Mouse (Mus musculus) forelimb bud, embryonic 11.5 days (tissue): Measurements from ENCODE around the gene M1ap.
A peak's percentile ranks its signal among the peaks of the same experiment; 100 is the strongest.

ENCODE experiments used
- DNase-seq: peaks from one replicate; pipeline ENCODE4 v3.0.0-alpha.2; 2012; ENCODE audit warnings: low read depth, low spot score

M1ap gene

GRCm38 (mm10) chr6:82934616-82935230 is 12.0 kb upstream of the M1ap start:
- DNase-seq, result no peak

DNA sequence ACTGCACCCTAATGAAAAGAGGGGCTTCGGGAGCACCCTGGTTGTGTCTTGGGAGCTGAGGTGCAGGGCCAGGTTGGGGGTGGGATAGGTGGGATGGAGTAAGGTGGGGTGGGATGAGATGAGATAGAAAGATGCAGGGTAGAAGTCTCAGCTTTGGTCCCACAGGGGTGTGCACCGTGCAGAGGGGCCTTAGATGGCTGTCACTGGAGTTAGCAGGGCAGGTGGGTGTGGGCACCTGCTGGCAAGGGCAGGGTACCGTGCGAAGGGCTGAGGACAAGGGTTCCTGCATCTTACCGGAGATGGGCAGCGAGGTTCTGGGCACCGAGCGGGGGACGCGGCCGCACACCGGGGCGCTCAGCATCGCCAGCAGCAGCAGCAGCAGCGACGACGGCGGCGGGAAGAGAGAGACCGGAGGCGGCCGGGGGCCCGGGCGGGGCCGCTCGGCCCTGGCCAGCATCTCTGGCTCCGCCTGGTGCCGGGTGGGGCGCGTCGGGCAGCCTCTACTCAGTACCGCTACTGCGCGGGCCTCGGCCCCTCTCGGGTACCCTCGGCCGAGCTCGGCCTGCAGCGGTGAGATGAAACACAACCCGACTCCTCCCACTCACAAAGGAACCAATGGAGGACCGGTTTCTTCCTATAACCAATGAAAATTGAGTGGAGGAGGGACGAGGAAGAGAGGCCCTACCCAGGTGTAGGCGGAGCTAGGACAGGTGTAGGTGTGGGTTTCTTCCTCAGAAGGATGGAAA is 7.4 kb upstream of the M1ap start, which contains the start of gene Sema4f:
Sema4f (minus strand) TSS at position 603 of the 746 bp plus-strand sequence.
- peak; percentile 80 for DNase-seq

DNA sequence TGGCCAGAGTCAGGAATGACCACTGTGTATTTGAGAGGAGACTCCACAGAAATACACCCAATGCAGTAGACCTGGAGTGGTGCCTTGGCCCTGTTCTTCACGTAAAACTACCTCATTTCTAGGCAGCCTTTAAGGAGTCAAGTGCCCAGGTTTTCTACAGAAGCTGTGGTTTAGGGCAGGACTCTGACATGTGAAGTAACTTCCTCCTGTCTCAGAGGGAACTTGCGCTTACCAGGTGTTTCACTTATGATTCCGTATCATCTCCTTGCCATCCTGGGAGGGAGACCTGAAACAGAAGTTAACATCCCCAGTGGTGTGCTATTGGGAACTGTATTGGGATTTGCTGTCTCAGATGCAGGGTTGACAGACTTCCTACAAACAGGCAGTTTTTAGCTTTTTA is 5.9 kb upstream of the M1ap start:
- DNase-seq, result no peak

DNA sequence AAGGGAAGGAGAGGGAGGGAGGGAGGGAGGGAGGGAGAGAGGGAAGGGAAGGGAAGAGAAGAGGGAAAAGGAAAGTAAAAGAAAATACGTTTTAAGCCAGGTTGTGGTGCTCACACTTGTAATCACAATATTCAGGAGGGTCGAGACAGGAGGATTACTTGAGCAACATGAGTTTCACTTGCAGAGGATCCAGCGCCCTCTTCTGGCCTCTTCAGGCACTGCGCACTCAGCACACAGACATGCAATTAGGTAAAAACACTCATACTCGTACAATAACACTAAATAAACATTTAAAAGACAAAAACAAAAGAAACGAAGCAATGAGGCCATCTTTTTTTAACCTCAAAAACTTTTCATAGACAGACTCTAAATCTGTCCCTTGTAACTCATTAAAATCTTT is 952 bp upstream of the M1ap start:
- DNase-seq, result peak; percentile 16

GRCm38 (mm10) chr6:82956553-82957251 is 10.0 kb downstream of the M1ap start:
- DNase-seq, result peak; percentile 26

GRCm38 (mm10) chr6:82961664-82962063 is 15.0 kb downstream of the M1ap start:
- no peak for DNase-seq

DNA sequence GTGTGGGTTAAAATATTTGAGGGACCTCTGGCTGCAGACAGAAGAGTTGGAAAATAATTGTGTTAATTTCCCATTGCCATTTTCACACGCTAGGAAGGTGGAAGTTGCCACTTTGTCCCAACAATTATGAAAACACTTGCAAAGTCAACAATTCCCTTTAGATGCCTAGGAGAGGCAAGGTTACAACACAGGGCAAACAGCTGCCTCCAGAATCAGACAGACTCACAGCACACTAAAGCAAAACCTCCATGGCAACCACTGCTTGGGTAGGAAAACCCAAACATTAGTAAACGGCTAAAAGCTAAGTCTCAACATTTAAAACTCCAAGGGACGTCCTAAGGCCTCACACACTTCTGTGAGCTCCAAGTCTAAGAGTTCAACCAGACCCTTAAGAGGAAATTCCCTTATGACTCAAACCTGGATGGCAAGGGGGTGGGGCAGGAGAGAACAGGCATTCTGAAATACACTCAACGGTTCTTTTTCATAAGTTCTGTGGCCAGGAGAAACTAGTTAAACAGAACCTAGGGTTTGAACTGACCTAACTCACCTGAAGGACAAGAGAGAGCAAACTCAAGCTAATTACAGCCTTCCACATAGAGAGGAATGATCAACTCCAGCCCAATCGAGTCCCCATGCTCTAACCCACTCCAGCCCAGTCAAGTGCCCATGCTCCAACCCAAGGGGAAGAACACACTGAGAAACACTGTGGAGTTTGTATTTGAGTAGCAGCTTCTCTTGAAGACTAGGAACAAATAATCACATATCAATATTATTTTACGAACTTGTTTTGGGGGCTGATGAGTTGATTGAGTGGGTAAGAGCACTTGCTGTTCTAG is 22.8 kb downstream of the M1ap start:
- no peak for DNase-seq

DNA sequence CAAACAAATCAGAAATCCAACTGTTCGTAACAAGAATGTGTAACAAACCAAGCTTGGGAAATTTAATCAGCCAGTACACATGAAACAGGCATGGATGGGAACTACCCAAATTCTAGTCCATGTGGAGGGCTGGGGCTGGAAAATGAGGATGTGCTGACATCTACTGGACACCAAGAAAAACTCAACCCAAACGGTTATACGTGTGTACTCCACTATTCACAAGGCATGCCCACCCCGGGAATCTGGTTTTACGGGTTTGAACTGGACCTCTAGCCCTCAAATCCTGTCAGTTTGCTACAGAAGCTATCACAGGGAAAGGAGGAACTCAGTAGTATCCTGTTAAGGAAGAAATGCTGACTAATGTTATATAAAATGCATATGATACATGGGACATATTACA is 24.3 kb downstream of the M1ap start:
- DNase-seq, result peak; percentile 77

GRCm38 (mm10) chr6:82987411-82987971 is 40.8 kb downstream of the M1ap start:
- peak; percentile 91 for DNase-seq

- DNase-seq, result no peak
Measured at GRCm38 (mm10) chr6:82993696-82994095, 47.0 kb downstream of the M1ap start.

GRCm38 (mm10) chr6:82994372-82994771 is 47.7 kb downstream of the M1ap start:
- DNase-seq, result no peak

DNA sequence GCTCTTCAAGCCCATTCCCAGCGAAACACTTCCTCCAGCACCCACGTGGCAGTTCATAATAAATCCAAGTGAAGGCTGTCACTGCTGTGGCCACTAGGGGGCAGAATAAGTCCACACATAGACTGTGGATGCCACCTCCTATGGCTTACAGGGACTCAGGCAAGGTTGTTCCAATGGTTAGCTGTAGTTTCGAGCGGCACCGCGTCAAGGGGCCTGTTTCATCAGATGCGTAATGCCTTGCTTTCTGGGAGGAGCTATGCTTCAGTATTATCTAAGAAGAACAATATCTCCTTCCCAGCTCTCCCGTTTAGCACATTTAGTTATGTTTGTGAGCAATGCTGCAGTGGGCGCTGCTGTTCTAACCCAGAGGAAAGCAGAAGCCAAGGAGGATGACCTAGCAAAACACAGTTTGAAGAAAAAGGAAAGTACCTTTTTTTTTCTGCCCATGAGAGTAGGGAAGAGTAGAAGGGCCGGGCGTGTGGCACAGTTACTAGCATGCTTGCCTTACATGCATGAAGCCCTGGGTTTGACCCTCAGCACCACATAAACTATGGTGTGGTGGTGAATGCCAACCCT is 50.1 kb downstream of the M1ap start:
- DNase-seq, result peak; percentile 96

GRCm38 (mm10) chr6:82997511-82998102 is 50.9 kb downstream of the M1ap start:
- DNase-seq, result no peak

- no peak for DNase-seq
Measured at GRCm38 (mm10) chr6:82998326-82998725, 51.6 kb downstream of the M1ap start.

GRCm38 (mm10) chr6:82999986-83000385 is 53.3 kb downstream of the M1ap start:
- DNase-seq, result no peak

GRCm38 (mm10) chr6:83003082-83003481 is 56.4 kb downstream of the M1ap start:
- DNase-seq, result no peak

- no peak for DNase-seq
Measured at GRCm38 (mm10) chr6:83003850-83004249, 57.1 kb downstream of the M1ap start.

DNA sequence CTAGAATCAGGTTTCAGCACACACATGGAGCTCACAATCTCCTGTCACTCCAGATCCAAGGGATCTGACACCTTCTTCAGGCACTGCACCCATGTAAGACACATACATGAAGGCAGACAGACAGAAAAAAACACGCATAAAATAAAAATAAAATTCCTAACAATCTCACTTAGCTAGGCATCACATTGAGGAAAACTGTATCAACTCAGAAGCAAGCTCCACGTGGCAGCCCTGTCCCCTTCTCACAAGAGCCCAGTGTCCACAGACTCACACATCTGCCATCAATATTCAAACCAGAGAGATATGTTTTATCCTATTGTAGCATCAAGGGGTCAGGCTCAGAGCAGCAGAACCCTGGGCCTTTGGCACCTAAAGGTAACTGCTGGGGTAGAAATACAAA is 57.6 kb downstream of the M1ap start:
- DNase-seq, result no peak

- DNase-seq, result no peak
Measured at GRCm38 (mm10) chr6:83004872-83005271, 58.2 kb downstream of the M1ap start.

DNA sequence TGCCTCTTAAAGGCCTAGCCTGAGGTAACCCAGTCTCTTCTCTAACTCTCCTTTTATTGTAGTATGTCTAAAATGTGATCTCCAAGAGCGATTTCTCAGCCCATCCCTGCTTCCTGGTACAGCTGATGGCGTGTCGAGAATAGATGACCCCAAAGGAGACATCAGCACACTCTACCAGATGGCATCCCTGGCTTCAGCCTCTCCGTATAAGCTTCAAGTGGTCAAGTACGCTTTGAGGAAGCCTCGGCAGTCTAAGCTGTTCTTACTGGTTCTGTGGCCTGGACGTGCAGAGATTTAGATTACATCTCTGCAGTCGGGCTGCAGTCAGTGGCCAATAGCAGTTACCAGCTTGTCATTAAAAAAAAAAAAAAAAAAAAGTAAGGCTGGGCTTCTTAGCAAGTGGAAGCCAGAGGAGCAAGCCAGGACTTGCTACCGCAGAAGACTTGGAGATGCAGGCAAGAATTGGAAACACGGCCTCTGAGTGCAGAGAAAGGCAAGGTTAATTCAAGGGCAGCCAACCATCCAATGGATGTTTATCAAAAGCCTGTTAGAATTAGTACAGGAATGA is 58.8 kb downstream of the M1ap start:
- no peak for DNase-seq
